Mouse (Mus musculus): ENCODE data around the gene Tram2. TPM values are rescaled to one million over a fixed set of nuclear protein-coding genes. Genes with fewer than 3 reads are reported as not detected.

Gene Tram2
- polyA plus RNA-seq, 1 experiment = 1.2 TPM

GRCm38 (mm10) chr1:21031650-21032049 is 47.4 kb downstream of the Tram2 start:
- no peaks in the 10 kb centered on the region for H3K4me1 ChIP-seq (ENCODE audit: control insufficient read depth, insufficient read depth, low read length)
- no peak overlapping the region for H3K27ac ChIP-seq (ENCODE audit: insufficient read depth, low read length)
- TF ChIP-seq POLR2A (IDR thresholded peaks at IDR 0.05; ENCODE audit: extremely low read depth, insufficient read depth, low read length) (no peak), CTCF (IDR thresholded peaks at IDR 0.05; ENCODE audit: extremely low read depth, insufficient read depth, low read length) (no peak)

GRCm38 (mm10) chr1:21029000-21029399 is 50.0 kb downstream of the Tram2 start:
- TF ChIP-seq POLR2A (IDR thresholded peaks at IDR 0.05; ENCODE audit: extremely low read depth, insufficient read depth, low read length) (no peak), CTCF (IDR thresholded peaks at IDR 0.05; ENCODE audit: extremely low read depth, insufficient read depth, low read length) (no peak)
- Histone ChIP-seq H3K4me1 (ENCODE audit: control insufficient read depth, insufficient read depth, low read length) (no peaks in the 10 kb centered on the region), H3K4me3 (ENCODE audit: insufficient read depth, low read length) (no peak overlapping the region), H3K27ac (ENCODE audit: insufficient read depth, low read length) (no peak overlapping the region)

More at GRCm38 (mm10) chr1:21031650-21032049, 47.4 kb downstream of the Tram2 start:
- H3K4me3 ChIP-seq (ENCODE audit: insufficient read depth, low read length) = no peak overlapping the region

- no peak overlapping the region for H3K27ac ChIP-seq (ENCODE audit: insufficient read depth, low read length)
- H3K4me1 ChIP-seq (ENCODE audit: control insufficient read depth, insufficient read depth, low read length) = no peaks in the 10 kb centered on the region
- H3K4me3 ChIP-seq (ENCODE audit: insufficient read depth, low read length) = no peak overlapping the region
- TF ChIP-seq CTCF (IDR thresholded peaks at IDR 0.05; ENCODE audit: extremely low read depth, insufficient read depth, low read length) (no peak), POLR2A (IDR thresholded peaks at IDR 0.05; ENCODE audit: extremely low read depth, insufficient read depth, low read length) (no peak)
These were observed 52.5 kb downstream of the Tram2 start for GRCm38 (mm10) chr1:21026534-21026933.

DNA sequence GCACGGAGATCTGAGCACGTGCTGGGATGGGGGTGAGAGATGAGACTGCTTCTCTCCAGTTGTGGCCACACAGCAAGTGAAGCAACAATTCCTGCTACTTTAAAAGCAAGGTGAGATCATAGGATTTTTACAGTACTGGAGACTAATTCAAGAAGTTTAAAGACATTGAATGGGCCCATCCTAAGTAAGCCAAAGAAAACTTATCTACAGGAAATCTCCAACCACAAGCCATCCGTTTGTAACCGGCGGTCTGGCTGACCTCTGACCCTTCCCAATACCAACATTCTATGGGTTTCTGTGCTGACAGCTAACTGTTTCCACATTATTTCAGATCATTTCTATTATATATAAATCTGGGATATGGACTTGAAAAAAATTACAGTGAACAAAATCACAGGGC is 53.8 kb downstream of the Tram2 start:
- Histone ChIP-seq H3K4me3 (ENCODE audit: insufficient read depth, low read length) (no peak overlapping the region), H3K4me1 (ENCODE audit: control insufficient read depth, insufficient read depth, low read length) (no peaks in the 10 kb centered on the region), H3K27ac (ENCODE audit: insufficient read depth, low read length) (no peak overlapping the region)
- TF ChIP-seq POLR2A (IDR thresholded peaks at IDR 0.05; ENCODE audit: extremely low read depth, insufficient read depth, low read length) = no peak
- no peak for TF ChIP-seq CTCF (IDR thresholded peaks at IDR 0.05; ENCODE audit: extremely low read depth, insufficient read depth, low read length)

DNA sequence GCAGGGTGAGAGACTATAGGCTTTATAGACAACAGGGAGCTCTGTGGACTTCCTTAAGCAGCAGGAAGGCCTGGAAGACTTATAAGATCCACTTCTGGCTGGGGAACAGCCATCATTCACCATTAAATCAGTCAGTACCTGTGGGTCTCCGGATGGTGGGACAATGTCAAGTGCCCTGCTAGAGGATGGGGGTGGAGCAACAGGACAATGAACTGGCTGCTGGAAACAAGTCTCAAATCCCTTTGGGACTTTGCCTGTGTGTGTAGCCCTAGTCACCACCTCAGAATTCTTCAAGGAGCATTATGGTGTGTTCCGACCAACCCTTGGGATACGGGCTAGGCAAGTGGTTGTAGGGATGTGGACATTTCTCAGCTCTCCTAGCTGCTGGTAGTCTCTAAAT is 55.9 kb downstream of the Tram2 start:
- TF ChIP-seq POLR2A (IDR thresholded peaks at IDR 0.05; ENCODE audit: extremely low read depth, insufficient read depth, low read length) (no peak), CTCF (IDR thresholded peaks at IDR 0.05; ENCODE audit: extremely low read depth, insufficient read depth, low read length) (no peak)
- no peak overlapping the region for H3K27ac ChIP-seq (ENCODE audit: insufficient read depth, low read length)
- no peak overlapping the region for H3K4me3 ChIP-seq (ENCODE audit: insufficient read depth, low read length)
- no peaks in the 10 kb centered on the region for H3K4me1 ChIP-seq (ENCODE audit: control insufficient read depth, insufficient read depth, low read length)

DNA sequence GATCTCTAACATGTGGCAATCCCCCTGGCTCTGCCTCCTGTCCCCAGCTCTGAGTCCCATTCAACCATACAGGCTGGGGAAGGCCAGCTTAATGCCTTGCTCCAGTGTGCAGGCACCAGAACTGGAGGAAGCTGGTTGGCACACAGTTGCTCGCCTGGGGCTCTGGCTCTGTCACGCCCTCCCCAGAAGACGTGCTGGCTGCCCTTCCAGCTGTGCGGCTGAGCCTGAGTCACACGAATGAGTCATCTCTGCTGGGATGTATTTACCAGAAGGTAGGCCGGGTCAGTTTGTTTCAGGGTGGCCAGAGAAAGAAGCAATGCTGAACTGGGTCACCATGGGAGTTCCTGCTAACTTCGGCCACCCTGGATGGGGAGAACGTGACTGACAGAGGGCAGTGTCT is 64.6 kb downstream of the Tram2 start:
- Histone ChIP-seq H3K27ac (ENCODE audit: insufficient read depth, low read length) (no peak overlapping the region), H3K4me3 (ENCODE audit: insufficient read depth, low read length) (no peak overlapping the region), H3K4me1 (ENCODE audit: control insufficient read depth, insufficient read depth, low read length) (0 out of 2 replicates have a peak, but pooled peaks cover 2% of the 10 kb centered on the region)
- TF ChIP-seq POLR2A (IDR thresholded peaks at IDR 0.05; ENCODE audit: extremely low read depth, insufficient read depth, low read length) (no peak), CTCF (IDR thresholded peaks at IDR 0.05; ENCODE audit: extremely low read depth, insufficient read depth, low read length) (no peak)

- TF ChIP-seq CTCF (IDR thresholded peaks at IDR 0.05; ENCODE audit: extremely low read depth, insufficient read depth, low read length) (no peak), POLR2A (IDR thresholded peaks at IDR 0.05; ENCODE audit: extremely low read depth, insufficient read depth, low read length) (no peak)
- Histone ChIP-seq H3K4me1 (ENCODE audit: control insufficient read depth, insufficient read depth, low read length) (peaks cover 2% of the 10 kb centered on the region; the same call in 1 of the 2 replicates), H3K27ac (ENCODE audit: insufficient read depth, low read length) (no peak overlapping the region), H3K4me3 (ENCODE audit: insufficient read depth, low read length) (no peak overlapping the region)
These were observed 68.7 kb downstream of the Tram2 start for GRCm38 (mm10) chr1:21010282-21010800.

DNA sequence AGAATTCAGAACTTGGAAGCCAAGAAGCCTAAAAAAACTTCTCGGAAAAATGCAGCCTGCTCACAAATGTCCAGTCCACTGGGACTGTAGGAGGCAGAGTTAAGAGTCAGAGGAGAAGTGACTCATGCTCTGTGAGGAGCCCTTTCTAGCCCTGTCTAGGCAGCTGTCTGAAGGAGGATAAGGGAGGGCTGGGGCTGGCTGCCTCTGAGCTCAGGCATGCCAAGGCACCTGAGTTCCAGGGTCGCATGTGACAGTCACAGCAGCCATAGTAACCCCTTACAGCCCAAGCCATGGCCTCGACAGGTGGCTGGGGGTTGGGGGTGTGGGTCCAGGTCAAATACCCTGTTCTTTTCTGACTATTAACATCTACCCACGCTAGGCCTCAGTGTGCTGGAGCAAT is 70.1 kb downstream of the Tram2 start:
- TF ChIP-seq POLR2A (IDR thresholded peaks at IDR 0.05; ENCODE audit: extremely low read depth, insufficient read depth, low read length) = no peak
- no peak for TF ChIP-seq CTCF (IDR thresholded peaks at IDR 0.05; ENCODE audit: extremely low read depth, insufficient read depth, low read length)
- Histone ChIP-seq H3K27ac (ENCODE audit: insufficient read depth, low read length) (no peak overlapping the region), H3K4me1 (ENCODE audit: control insufficient read depth, insufficient read depth, low read length) (no peaks in the 10 kb centered on the region; the same call in 1 of the 2 replicates), H3K4me3 (ENCODE audit: insufficient read depth, low read length) (no peak overlapping the region)

DNA sequence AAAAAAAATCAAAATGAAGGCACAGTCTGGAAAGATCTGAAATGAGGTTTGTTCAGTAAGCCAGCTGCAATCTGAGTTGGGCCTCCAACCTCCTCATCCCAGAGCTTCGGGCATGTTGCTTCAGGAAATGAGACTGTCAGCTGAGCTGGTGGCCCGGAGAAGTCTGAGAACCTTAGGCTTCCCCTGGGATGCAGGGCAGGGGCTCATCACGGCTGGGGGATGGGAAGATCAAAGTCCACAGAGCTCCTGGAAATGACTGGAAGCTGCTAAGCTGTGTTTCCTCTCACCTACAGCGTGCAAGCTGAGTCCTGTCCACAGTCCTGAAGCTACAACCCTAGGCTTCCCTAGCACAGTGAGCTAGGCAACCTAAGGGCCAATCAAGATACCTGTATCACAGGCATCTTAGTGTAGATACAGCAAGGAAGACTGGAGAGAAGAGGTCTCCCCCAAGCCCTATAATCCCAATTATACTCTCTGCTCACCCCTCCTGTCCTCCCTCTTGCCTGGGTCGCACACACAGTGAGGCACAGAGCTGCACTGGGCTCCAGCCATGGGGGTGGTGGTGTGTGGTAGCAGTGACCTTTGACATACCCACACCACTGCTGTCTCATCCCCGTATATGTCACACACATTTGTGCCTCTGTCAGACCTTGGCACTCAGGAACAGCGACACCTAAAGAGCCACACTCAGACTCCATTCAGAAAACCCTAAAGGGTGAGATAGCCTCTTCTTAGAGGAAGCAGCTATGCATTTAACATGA is 70.9 kb downstream of the Tram2 start:
- TF ChIP-seq POLR2A (IDR thresholded peaks at IDR 0.05; ENCODE audit: extremely low read depth, insufficient read depth, low read length) (no peak), CTCF (IDR thresholded peaks at IDR 0.05; ENCODE audit: extremely low read depth, insufficient read depth, low read length) (no peak)
- H3K4me3 ChIP-seq (ENCODE audit: insufficient read depth, low read length) = no peak overlapping the region
- no peak overlapping the region for H3K27ac ChIP-seq (ENCODE audit: insufficient read depth, low read length)
- no peaks in the 10 kb centered on the region; the same call in 1 of the 2 replicates for H3K4me1 ChIP-seq (ENCODE audit: control insufficient read depth, insufficient read depth, low read length)

GRCm38 (mm10) chr1:21006775-21007174 is 72.3 kb downstream of the Tram2 start:
- no peak overlapping the region for H3K4me3 ChIP-seq (ENCODE audit: insufficient read depth, low read length)
- H3K4me1 ChIP-seq (ENCODE audit: control insufficient read depth, insufficient read depth, low read length) = no peaks in the 10 kb centered on the region; the same call in 1 of the 2 replicates
- TF ChIP-seq CTCF (IDR thresholded peaks at IDR 0.05; ENCODE audit: extremely low read depth, insufficient read depth, low read length) = no peak
- no peak for TF ChIP-seq POLR2A (IDR thresholded peaks at IDR 0.05; ENCODE audit: extremely low read depth, insufficient read depth, low read length)
- no peak overlapping the region for H3K27ac ChIP-seq (ENCODE audit: insufficient read depth, low read length)
